Mouse (Mus musculus): ENCODE results near the gene Dna2.
"Not testable (repeated sequence)": the region's sequence is repeated elsewhere in the genome, so short reads cannot be mapped to it uniquely, and the experiment has no call there.

The Dna2 gene

GRCm38 (mm10) chr10:62946738-62947471, at the start of gene Dna2:
Gene Dna2, plus strand, starts transcription at chr10:62947026.
- peak; percentile 69 for DNase-seq

- no peak for DNase-seq
Measured at GRCm38 (mm10) chr10:62897437-62897836, 49.4 kb upstream of the Dna2 start.

DNA sequence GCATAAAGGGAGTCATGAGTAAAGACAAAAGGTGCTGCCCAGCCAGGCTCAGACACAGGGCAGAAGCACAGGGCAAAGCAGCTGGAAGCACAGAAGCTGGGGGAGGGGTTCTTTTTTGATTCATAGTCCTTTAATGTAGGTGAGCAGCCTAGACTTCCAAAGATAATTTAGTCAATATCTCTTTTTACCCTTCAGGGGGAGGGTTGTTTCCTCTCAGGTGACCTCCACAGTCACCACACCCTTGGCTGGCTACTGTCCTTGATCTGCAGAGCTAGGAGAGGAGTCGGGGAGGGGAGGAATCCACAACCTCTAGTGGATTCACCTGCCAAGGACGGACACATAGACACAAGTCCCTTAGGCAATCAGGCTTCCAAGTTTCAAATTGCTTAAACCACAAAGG, 48.8 kb upstream of the Dna2 start:
- DNase-seq = no peak

GRCm38 (mm10) chr10:62900144-62900543, 46.7 kb upstream of the Dna2 start:
- DNase-seq = no peak

GRCm38 (mm10) chr10:62901826-62902225, 45.0 kb upstream of the Dna2 start:
- DNase-seq = no peak

GRCm38 (mm10) chr10:62902829-62903228, 44.0 kb upstream of the Dna2 start:
- no peak for DNase-seq

DNA sequence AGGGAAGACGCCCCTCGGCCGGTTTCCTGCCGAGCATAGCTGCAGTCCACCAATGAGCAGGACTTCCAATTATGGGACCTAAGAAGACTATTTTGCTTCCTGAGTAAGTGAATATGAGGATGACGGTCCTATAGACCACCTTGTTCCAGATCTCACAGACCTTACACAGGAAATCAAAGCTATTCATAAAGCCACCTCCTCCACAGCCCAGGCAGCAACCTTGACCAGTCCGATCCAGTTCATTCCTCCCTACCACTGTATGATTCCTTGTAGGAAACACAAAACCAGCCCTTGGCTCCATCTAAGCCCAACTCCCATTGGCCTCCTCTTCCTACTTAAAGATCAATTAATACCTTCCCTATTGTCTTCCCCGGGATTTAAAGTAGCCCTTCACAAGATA, 40.5 kb upstream of the Dna2 start:
- no peak for DNase-seq

GRCm38 (mm10) chr10:62908896-62909295, 37.9 kb upstream of the Dna2 start, which contains the start of gene Tet1:
Gene Tet1, minus strand, starts transcription at chr10:62908996.
- not testable (repeated sequence) for DNase-seq

GRCm38 (mm10) chr10:62911120-62911519, 35.7 kb upstream of the Dna2 start:
- DNase-seq = no peak

DNA sequence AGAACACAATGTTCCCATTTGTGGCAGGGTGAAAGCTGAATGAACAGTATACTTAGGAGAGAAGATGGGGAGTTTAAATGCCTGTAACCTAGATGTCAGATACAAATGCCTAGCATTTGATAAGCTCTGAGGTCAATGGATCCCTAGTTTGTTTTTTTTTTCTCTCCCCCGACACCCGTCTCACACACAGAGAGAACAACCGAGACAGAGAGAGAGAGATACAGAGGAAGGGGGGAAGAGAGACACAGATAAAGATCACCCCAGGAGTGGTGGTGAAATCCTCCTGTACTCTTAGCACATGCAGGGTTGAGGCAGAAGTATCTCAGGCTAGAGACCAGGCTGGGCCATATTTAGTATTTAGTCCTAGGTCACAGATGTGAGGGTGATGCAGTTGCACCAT, 27.8 kb upstream of the Dna2 start:
- DNase-seq = no peak

DNA sequence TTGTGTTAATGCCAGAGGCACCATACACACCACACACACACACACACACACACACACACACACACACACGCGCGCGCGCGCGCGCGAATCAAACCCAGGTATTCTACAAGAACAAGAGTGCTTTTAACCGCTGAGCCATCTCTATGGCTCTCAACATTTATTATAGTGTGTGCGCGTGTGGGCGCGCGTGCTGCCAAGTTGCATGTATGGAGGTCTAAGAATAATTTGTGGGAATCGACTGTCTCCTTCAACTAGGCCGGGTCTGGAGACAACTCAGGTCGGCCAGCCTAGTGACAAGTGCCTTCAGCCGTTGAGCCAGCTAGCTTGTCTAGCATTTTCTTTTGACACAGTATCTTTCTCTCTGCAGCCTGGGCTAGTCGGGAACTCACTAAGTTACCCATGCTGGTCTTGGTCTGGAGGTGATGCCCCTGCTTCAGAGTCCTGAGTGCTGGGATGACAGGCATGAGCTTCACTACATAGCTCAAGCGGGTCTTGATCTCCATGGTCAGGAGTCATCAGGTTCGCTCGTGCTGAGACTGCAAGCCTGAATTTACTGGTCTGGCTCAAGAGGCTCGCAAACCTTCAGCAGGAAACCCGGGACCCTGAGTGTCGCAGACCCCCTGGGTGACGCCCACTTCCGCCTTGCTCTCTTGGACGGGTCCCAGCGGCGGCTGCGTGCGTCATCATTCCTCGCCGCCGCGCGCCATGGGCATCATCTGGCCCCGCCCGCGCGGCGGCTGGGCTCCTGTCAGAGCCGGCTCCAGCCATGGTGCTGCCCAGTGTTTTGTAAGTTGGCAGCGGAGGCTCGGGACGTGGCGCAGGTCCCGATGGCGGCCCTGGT, 26.7 kb upstream of the Dna2 start, which contains the start of gene Slc25a16:
TSS of gene Slc25a16 (plus strand) at position 709 of the 841 bp plus-strand sequence.
- DNase-seq = peak; percentile 96

DNA sequence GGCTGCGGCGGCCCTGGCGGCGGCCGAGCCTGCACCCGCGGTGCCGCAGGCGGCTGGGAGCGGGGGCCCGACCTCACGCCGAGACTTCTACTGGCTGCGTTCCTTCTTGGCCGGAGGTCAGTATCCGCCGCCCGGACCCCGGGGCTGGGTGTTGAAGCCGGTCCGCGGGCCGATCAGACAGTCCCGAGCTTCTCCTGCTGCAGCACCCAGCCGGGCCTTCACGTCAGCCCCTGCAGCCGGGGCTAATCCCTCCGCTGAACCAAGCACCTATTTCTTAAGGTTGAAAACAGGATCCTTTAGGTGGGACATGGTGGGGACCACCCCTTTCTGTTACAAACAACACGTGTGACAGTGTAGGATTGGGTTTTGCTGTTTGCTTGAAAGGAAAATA, 26.1 kb upstream of the Dna2 start:
- DNase-seq = no peak

GRCm38 (mm10) chr10:62924096-62924635, 22.7 kb upstream of the Dna2 start:
- DNase-seq = no peak

DNA sequence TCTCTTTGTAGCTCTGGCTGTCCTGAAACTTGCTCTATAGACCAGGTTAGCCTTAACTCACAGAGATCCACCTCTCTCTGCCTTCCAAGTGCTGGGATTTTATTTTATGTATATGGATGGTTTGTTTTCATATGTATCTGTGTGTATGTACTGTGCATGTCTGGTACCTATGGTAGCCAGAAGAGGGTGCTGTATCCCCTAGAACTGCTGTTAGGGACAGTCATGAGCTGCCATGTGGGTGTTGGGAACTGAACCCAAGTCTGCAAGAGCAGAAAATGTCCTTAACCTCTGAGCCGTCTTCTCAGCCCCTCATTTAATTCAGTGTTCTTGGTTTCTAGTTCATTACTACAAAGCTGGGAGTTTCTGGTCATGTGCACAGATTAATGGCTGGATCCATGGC, 14.4 kb upstream of the Dna2 start:
- no peak for DNase-seq

DNA sequence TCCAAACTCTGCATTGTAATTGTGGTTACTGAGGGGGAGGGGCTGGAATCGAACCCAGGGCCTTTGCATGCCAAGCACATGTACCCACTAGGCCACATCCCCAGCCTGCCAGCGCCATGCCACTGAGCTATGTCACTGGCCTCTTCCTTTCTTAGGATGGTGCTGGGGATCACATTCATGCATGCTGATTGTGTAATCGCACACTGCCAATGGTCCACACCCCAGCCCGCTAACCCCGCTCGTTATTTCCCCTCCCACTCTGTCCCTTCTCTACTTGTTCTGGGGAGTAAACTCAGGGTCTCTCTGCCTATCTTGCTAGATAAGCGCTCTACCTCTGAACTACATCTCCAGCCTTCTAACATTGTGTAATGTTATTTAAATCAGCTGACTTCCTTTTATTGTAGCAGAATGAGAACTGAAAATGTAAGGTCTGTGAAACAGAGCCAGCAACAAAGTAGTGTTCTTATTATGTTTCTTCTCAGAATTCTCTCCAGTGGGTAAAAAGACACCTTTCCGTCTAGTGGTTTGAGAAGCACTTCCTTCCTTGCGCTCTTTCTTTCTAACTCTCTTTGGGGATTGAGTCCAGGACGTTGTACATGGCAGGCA, 1.7 kb upstream of the Dna2 start:
- no peak for DNase-seq

- DNase-seq = no peak
Measured at GRCm38 (mm10) chr10:62948551-62948950, 1.7 kb downstream of the Dna2 start.

DNA sequence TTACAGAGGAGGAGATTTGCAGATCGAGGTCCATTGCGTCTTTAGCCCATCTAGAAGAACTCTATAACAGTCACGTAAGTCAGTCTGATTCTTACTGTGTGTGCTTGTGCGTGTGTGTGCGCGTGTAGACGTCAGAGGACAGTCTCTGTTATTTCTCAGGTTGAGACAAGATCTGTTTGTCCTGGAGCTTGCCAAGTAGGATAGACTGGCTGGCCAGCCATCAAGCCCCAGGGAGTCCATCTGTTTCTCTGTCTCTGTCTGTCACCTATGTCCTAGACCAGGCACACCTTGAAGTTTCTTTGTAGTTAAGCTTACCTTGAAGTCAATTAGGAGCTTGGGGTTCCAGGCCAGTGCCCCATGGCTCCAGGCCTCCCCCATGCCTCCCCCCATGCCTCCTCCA, 17.1 kb downstream of the Dna2 start:
- no peak for DNase-seq

DNA sequence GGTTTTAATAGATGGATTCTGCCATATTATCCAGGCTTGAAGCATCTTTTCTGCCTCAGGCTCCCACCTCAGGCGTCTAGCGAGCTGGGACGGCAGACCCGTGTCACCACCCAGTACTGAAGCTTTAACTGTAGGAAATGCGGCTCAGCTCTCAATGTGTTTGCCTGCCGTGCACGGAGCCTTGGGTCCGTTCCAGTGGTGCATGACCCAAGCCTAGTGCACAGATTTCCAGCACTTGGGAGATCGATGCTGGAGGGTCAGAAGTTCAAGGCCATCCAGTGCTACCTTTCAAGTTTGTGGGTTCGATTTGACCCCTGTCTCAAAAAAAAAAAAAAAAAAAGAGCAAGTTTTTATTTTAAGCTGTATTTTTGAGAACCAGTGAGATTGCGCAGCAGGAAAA, 19.0 kb downstream of the Dna2 start:
- DNase-seq = no peak

GRCm38 (mm10) chr10:62966291-62966690, 19.5 kb downstream of the Dna2 start:
- no peak for DNase-seq

DNA sequence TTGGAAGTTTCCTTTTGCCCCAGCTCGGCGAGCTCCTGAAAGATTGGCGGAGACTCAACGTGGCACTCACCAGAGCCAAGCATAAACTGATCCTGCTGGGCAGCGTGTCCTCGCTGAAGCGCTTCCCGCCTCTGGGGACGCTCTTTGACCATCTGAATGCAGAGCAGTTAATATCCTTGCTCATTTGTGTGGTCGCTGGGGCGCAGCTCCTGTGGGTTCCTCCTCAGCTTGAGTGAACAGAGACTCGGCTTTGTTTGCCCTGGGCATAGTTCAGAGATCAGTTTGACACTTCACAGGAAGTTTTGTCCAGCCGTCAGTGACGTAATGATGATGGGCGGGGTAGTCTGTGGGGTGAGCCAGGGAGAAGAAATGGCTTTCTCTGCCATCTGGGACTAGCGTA, 25.0 kb downstream of the Dna2 start:
- no peak for DNase-seq

DNA sequence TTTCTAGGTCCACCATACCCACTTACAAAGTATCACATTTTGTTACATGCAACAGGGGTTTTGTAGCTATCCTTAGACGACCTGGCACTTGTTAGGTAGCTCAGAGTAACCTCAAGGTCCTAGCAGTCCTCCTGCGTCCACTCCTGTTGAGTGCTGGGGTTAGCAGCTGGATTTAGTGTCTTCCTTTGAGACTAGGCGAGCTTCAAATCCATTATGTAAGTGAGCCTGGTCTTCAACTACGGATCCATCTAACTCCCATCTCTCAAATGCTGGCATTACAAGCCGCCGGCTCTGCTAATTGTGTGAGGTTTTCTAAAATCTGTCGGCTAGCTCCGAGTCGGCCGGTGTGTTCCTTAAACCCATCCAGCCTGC, 32.8 kb downstream of the Dna2 start:
- DNase-seq = no peak

- DNase-seq = peak; percentile 96
Measured at GRCm38 (mm10) chr10:62980039-62980954, 33.5 kb downstream of the Dna2 start, which contains the start of gene Rufy2. Gene Rufy2, plus strand, starts transcription at chr10:62980223.
